In genomic region chr19:24317038-24317591, GRCm38 (mm10) we compare ENCODE assay signal across 9 mouse cellular contexts. TPM values are rescaled to one million over a fixed set of nuclear protein-coding genes. Genes with fewer than 3 reads are reported as not detected.
DNase-seq lines count a peak whose midpoint lies in the region; ATAC-seq and TF ChIP-seq lines count a peak whose summit lies in the region.
"Had no signal": no experiment of that assay in that cellular context is flagged by ENCODE, and none has a peak within 500 bp of the region (broad histone marks: within the 10 kb centered on the region; RNA-seq: fewer than 3 reads in every experiment).

No protein-coding gene starts in this region.

- TF ChIP-seq CTCF in lung, adult 2 months (IDR thresholded peaks at IDR 0.05; ENCODE audit: insufficient read depth, low read length) = no peak
- TF ChIP-seq CTCF in thymus, adult 2 months (IDR thresholded peaks at IDR 0.05; ENCODE audit: borderline replicate concordance, control insufficient read depth, extremely low read depth, insufficient read depth, low read length, poor library complexity) = no peak

- no peak overlapping the region for H3K4me2 ChIP-seq in lung, embryonic 15.5 days
- H3K4me2 ChIP-seq in kidney, embryonic 15.5 days = peak overlapping the region; percentile 35

- H3K9me3 ChIP-seq in lung, embryonic 15.5 days = no peaks in the 10 kb centered on the region
- H3K9me3 ChIP-seq in kidney, embryonic 15.5 days (replicated peaks) = no peaks in the 10 kb centered on the region

- H3K27ac ChIP-seq in lung, embryonic 15.5 days = peak overlapping the region; percentile 44; the same call in 1 of the 2 replicates
- no peak overlapping the region for H3K27ac ChIP-seq in kidney, embryonic 15.5 days
- H3K27ac ChIP-seq in thymus, adult 2 months (ENCODE audit: control insufficient read depth, insufficient read depth, low read length) = no peak overlapping the region
- H3K27ac ChIP-seq: macrophage had no signal

- DNase-seq in cerebellum, adult 9-10 months = peak; percentile 51
- no peak for DNase-seq in cerebellum, adult 8-10 months
- no peak for DNase-seq in lung, adult 2 months
- DNase-seq in retina, postnatal 1 day = peak; percentile 96
- no peak for DNase-seq in thymus, adult 2 months
- DNase-seq in lung, postnatal 10 days = no peak

- 49% methylated on average over 15 of the region's 15 CpGs for WGBS in lung, embryonic 15.5 days
- 51% methylated on average over 15 of the region's 15 CpGs for WGBS in lung, adult 2 months
- WGBS in kidney, embryonic 15.5 days = 27% methylated on average over 15 of the region's 15 CpGs
- 94% methylated on average over 15 of the region's 15 CpGs for WGBS in thymus, adult 2 months

- no peak overlapping the region for H3K4me3 ChIP-seq in lung, embryonic 15.5 days
- no peak overlapping the region for H3K4me3 ChIP-seq in lung, adult 2 months (replicated peaks; ENCODE audit: extremely low read depth, low read depth, low read length)
- no peak overlapping the region for H3K4me3 ChIP-seq in kidney, embryonic 15.5 days (replicated peaks)
- H3K4me3 ChIP-seq in thymus, adult 2 months (ENCODE audit: control insufficient read depth, insufficient read depth, low read length) = no peak overlapping the region

- TF ChIP-seq POLR2A in lung, adult 2 months (IDR thresholded peaks at IDR 0.05; ENCODE audit: borderline replicate concordance, extremely low read depth, low read depth, low read length) = no peak
- TF ChIP-seq POLR2A in thymus, adult 2 months (IDR thresholded peaks at IDR 0.05; ENCODE audit: control insufficient read depth, extremely low read depth, insufficient read depth, low read length, poor library complexity) = no peak

- peaks cover 14% of the 10 kb centered on the region for H3K4me1 ChIP-seq in lung, embryonic 15.5 days
- peaks cover 2% of the 10 kb centered on the region; the same call in 1 of the 2 replicates for H3K4me1 ChIP-seq in lung, adult 2 months (ENCODE audit: control insufficient read depth, insufficient read depth, low read length)
- peaks cover 13% of the 10 kb centered on the region for H3K4me1 ChIP-seq in kidney, embryonic 15.5 days
- no peaks in the 10 kb centered on the region for H3K4me1 ChIP-seq in thymus, adult 2 months (replicated peaks; ENCODE audit: control insufficient read depth, insufficient read depth, low read length)

- H3K36me3 ChIP-seq in lung, embryonic 15.5 days = no peaks in the 10 kb centered on the region
- H3K36me3 ChIP-seq in kidney, embryonic 15.5 days = no peaks in the 10 kb centered on the region
- H3K36me3 ChIP-seq in thymus, adult 2 months (ENCODE audit: control insufficient read depth, insufficient read depth, low read length) = no peaks in the 10 kb centered on the region

- no peaks in the 10 kb centered on the region for H3K27me3 ChIP-seq in lung, embryonic 15.5 days
- H3K27me3 ChIP-seq in kidney, embryonic 15.5 days = no peaks in the 10 kb centered on the region
- no peaks in the 10 kb centered on the region for H3K27me3 ChIP-seq in thymus, adult 2 months (ENCODE audit: control insufficient read depth, insufficient read depth, low read length)

- no peak overlapping the region for H3K9ac ChIP-seq in lung, embryonic 15.5 days
- H3K9ac ChIP-seq in kidney, embryonic 15.5 days = no peak overlapping the region

- ATAC-seq in lung, embryonic 15.5 days (ENCODE audit: borderline replicate concordance, extremely low read depth, low FRiP score, low TSS enrichment) = no peak
- 0 out of 2 replicates have a peak, but pooled peaks have one; percentile 36 for ATAC-seq in kidney, embryonic 15.5 days (replicated peaks; ENCODE audit: low FRiP score)

RNA-seq across cellular contexts. Expression of gene Fxn, which starts 36.7 kb away (rescaled TPM):
- 52.3 and 54.6 TPM in 2 replicates for polyA plus RNA-seq in lung, embryonic 15.5 days (2015; fragmentation: Nextera tagmentation; extraction: Ambion mirVana)
- 4.9 and 7.0 TPM in 2 replicates for polyA plus RNA-seq in lung, adult 2 months (2012; rRNA removed)
- 58.4 and 60.8 TPM in 2 replicates for polyA plus RNA-seq in kidney, embryonic 15.5 days (2015; fragmentation: Nextera tagmentation; extraction: Ambion mirVana)
- 22.5 and 24.5 TPM in 2 replicates for polyA plus RNA-seq in thymus, adult 2 months (2012; rRNA removed)

Comparison
In these comparisons a context has a peak if more than half of its experiments do, and no peak if none do; other contexts are left out.
1. DNase-seq: peak in cerebellum, adult 9-10 months (single experiment) and retina, postnatal 1 day (single experiment); none in cerebellum, adult 8-10 months (single experiment), lung, adult 2 months (single experiment), thymus, adult 2 months (single experiment) and lung, postnatal 10 days (single experiment).